Comparison of ENCODE assay signal across 30 mouse cellular contexts in the genomic region with DNA sequence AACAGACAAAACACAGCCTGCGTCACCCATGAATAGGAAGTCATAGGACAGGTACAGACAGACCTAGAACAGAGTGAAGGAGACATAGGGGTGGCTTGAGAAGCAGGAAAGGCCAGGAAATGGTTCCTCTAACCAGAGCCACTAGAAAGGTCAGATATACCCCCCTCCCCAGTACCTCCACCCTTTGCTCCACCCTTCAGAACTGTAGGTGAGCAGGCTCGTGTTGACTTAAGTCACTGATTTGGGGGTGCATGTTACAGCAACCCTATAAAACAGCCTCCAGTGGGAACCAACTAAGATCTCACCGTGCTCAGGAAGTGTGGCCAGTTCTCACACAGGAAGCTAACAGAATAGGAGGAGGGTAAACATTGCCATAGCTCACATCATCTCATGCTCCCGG.
"Had no signal": no experiment of that assay in that cellular context is flagged by ENCODE, and none has a peak within 500 bp of the region (broad histone marks: within the 10 kb centered on the region; RNA-seq: fewer than 3 reads in every experiment).

No protein-coding gene starts in this region.

- H3K4me3 ChIP-seq: left cerebral cortex, adult 2 months; limb, embryonic 10.5 days; limb, embryonic 12.5 days; limb, embryonic 13.5 days; limb, embryonic 15.5 days; liver, embryonic 12.5 days; liver, embryonic 13.5 days; liver, embryonic 15.5 days; lung, embryonic 15.5 days; megakaryocyte, embryonic 14.5 days; midbrain, embryonic 10.5 days; midbrain, embryonic 12.5 days; midbrain, embryonic 13.5 days; midbrain, embryonic 15.5 days; myocyte had no signal

- H3K9me3 ChIP-seq: limb, embryonic 10.5 days; limb, embryonic 12.5 days; limb, embryonic 13.5 days; limb, embryonic 15.5 days; liver, embryonic 12.5 days; liver, embryonic 13.5 days; liver, embryonic 15.5 days; lung, embryonic 15.5 days; midbrain, embryonic 10.5 days; midbrain, embryonic 12.5 days; midbrain, embryonic 13.5 days; midbrain, embryonic 15.5 days had no signal

- H3K36me3 ChIP-seq: limb, embryonic 10.5 days; limb, embryonic 12.5 days; limb, embryonic 13.5 days; limb, embryonic 15.5 days; liver, embryonic 12.5 days; liver, embryonic 13.5 days; liver, embryonic 15.5 days; lung, embryonic 15.5 days; midbrain, embryonic 10.5 days; midbrain, embryonic 12.5 days; midbrain, embryonic 13.5 days; midbrain, embryonic 15.5 days had no signal

- H3K4me1 ChIP-seq: limb, embryonic 10.5 days; limb, embryonic 12.5 days; limb, embryonic 13.5 days; limb, embryonic 15.5 days; liver, embryonic 12.5 days; liver, embryonic 13.5 days; liver, embryonic 15.5 days; lung, embryonic 15.5 days; midbrain, embryonic 10.5 days; midbrain, embryonic 12.5 days; midbrain, embryonic 13.5 days; midbrain, embryonic 15.5 days had no signal

- H3K9ac ChIP-seq: limb, embryonic 12.5 days; limb, embryonic 13.5 days; limb, embryonic 15.5 days; liver, embryonic 12.5 days; liver, embryonic 13.5 days; liver, embryonic 14.5 days; liver, embryonic 15.5 days; liver, postnatal 0 days; lung, embryonic 14.5 days; lung, embryonic 15.5 days; midbrain, embryonic 12.5 days; midbrain, embryonic 13.5 days; midbrain, embryonic 15.5 days had no signal

- H3K27ac ChIP-seq: left cerebral cortex, adult 2 months; limb, embryonic 10.5 days; limb, embryonic 12.5 days; limb, embryonic 13.5 days; limb, embryonic 15.5 days; liver, embryonic 12.5 days; liver, embryonic 13.5 days; liver, embryonic 14.5 days; liver, embryonic 15.5 days; lung, embryonic 15.5 days; macrophage; midbrain, embryonic 10.5 days; midbrain, embryonic 12.5 days; midbrain, embryonic 13.5 days; midbrain, embryonic 15.5 days had no signal

- ATAC-seq: liver, embryonic 12.5 days; liver, postnatal 0 days; lung, postnatal 0 days; midbrain, embryonic 13.5 days; midbrain, embryonic 15.5 days had no signal

- DNase-seq: left cerebral cortex, postnatal 4 days; liver; liver, embryonic 13.5 days; liver, postnatal 0 days; lung, adult 18-20 months; lung, adult 2 months; lung, embryonic 14.5 days; lung, postnatal 10 days; lung, postnatal 14 days; lung, postnatal 36 days; lung, postnatal 4 days; midbrain, embryonic 14.5 days had no signal

- H3K27me3 ChIP-seq: limb, embryonic 12.5 days; limb, embryonic 13.5 days; limb, embryonic 15.5 days; liver, embryonic 12.5 days; liver, embryonic 13.5 days; liver, embryonic 15.5 days; lung, embryonic 15.5 days; midbrain, embryonic 12.5 days; midbrain, embryonic 13.5 days; midbrain, embryonic 15.5 days had no signal

- H3K4me2 ChIP-seq: limb, embryonic 12.5 days; limb, embryonic 13.5 days; limb, embryonic 15.5 days; liver, embryonic 11.5 days; liver, embryonic 12.5 days; liver, embryonic 13.5 days; liver, embryonic 15.5 days; lung, embryonic 14.5 days; lung, embryonic 15.5 days; midbrain, embryonic 12.5 days; midbrain, embryonic 13.5 days; midbrain, embryonic 15.5 days had no signal
